Mouse (Mus musculus): ENCODE results near the gene Gm20721. TPM values are rescaled to one million over a fixed set of nuclear protein-coding genes. Genes with fewer than 3 reads are reported as not detected.

The Gm20721 gene
- total RNA-seq, 2 experiments from 2014 or later, result 2.3 to 2.8 TPM

- Histone ChIP-seq H3K27ac (no peak overlapping the region), H3K4me3 (no peak overlapping the region)
- intact Hi-C loops (cut with DNase I), result no loop called here
- peak; percentile 4; the same call in 1 of the 2 replicates for TF ChIP-seq CTCF (IDR thresholded peaks at IDR 0.05)
- DNase-seq (ENCODE audit: extremely low spot score in 1 of 2, low spot score in 2 of 2), result no peak
These were observed 38.6 kb downstream of the Gm20721 start for GRCm38 (mm10) chr2:174307903-174308302.

- Histone ChIP-seq H3K4me3 (no peak overlapping the region), H3K27ac (no peak overlapping the region)
- intact Hi-C loops (cut with DNase I), result no loop called here
- DNase-seq (ENCODE audit: extremely low spot score in 1 of 2, low spot score in 2 of 2), result no peak
- no peak for TF ChIP-seq CTCF (IDR thresholded peaks at IDR 0.05)
These were observed 40.9 kb downstream of the Gm20721 start for GRCm38 (mm10) chr2:174305646-174306045.

DNA sequence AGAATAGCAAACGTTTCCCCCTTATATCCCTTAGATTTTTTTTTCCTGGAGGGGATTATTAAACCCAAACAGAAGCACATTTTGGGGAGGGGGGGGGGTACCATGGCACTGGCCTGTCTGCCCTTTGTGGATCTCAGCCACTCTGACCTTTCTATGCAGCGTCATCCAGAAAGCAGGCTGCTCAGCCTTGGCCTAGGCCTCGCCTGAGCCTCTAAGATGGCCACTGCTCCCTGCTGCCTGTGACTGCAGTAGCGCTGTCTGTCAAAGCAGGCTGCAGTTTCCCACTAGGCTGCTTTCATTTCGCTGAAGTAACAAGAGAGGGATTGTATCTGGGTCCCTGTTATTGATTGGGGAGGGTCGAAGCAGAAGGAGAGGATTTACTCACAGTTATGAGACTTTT, 44.0 kb downstream of the Gm20721 start:
- TF ChIP-seq CTCF (IDR thresholded peaks at IDR 0.05), result no peak
- DNase-seq (ENCODE audit: extremely low spot score in 1 of 2, low spot score in 2 of 2), result no peak
- Histone ChIP-seq H3K27ac (no peak overlapping the region), H3K4me3 (no peak overlapping the region)
- intact Hi-C loops (cut with DNase I), result no loop called here

- intact Hi-C loops (cut with DNase I), result no loop called here
- Histone ChIP-seq H3K27ac (no peak overlapping the region), H3K4me3 (no peak overlapping the region)
- TF ChIP-seq CTCF (IDR thresholded peaks at IDR 0.05), result no peak
- DNase-seq (ENCODE audit: extremely low spot score in 1 of 2, low spot score in 2 of 2), result no peak
These were observed 45.8 kb downstream of the Gm20721 start for GRCm38 (mm10) chr2:174300666-174301065.

DNA sequence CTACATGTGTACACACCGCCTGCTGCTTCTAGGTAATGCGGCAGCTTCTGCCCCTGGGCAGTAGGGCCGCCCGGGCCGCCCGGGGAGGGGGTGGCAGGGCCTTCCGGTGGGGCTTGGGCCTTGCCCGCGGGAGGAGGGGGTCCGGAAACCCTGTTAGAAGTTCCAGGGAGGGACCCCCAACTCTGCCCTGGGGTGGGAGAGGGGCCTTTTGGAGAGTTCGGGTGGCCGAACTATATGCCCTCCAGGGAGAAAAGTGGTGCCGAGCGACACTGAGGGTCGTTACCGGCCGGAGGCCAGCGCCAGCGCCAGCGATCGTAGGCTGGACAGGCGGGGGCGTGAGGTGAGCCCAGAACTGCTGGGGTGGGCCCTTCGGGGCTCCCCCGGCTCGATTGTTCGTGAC, 46.3 kb downstream of the Gm20721 start:
- no peak for DNase-seq (ENCODE audit: extremely low spot score in 1 of 2, low spot score in 2 of 2)
- intact Hi-C loops (cut with DNase I), result no loop called here
- TF ChIP-seq CTCF (IDR thresholded peaks at IDR 0.05), result no peak
- Histone ChIP-seq H3K4me3 (no peak overlapping the region), H3K27ac (no peak overlapping the region)

- TF ChIP-seq CTCF (IDR thresholded peaks at IDR 0.05), result no peak
- no peak for DNase-seq (ENCODE audit: extremely low spot score in 1 of 2, low spot score in 2 of 2)
- Histone ChIP-seq H3K27ac (no peak overlapping the region), H3K4me3 (no peak overlapping the region)
- intact Hi-C loops (cut with DNase I), result loop anchor here (5.0 kb wide), 1 partner anchor 222 kb away; the partner anchor contains the start of gene Stx16
These were observed 46.7 kb downstream of the Gm20721 start for GRCm38 (mm10) chr2:174299771-174300160.

DNA sequence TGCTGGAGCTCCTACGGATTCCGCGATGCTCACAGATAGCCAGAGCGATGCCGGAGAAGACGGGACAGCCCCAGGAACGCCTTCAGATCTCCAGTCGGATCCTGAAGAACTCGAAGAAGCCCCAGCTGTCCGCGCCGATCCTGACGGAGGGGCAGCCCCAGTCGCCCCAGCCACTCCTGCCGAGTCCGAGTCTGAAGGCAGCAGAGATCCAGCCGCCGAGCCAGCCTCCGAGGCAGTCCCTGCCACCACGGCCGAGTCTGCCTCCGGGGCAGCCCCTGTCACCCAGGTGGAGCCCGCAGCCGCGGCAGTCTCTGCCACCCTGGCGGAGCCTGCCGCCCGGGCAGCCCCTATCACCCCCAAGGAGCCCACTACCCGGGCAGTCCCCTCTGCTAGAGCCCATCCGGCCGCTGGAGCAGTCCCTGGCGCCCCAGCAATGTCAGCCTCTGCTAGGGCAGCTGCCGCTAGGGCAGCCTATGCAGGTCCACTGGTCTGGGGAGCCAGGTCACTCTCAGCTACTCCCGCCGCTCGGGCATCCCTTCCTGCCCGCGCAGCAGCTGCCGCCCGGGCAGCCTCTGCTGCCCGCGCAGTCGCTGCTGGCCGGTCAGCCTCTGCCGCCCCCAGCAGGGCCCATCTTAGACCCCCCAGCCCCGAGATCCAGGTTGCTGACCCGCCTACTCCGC, 47.3 kb downstream of the Gm20721 start:
- no peak for DNase-seq (ENCODE audit: extremely low spot score in 1 of 2, low spot score in 2 of 2)
- H3K27ac ChIP-seq, result no peak overlapping the region
- intact Hi-C loops (cut with DNase I), result loop anchor here (5.0 kb wide), 1 partner anchor 222 kb away; the partner anchor contains the start of gene Stx16
- H3K4me3 ChIP-seq, result no peak overlapping the region
- TF ChIP-seq CTCF (IDR thresholded peaks at IDR 0.05), result no peak

GRCm38 (mm10) chr2:174298471-174298870, 48.0 kb downstream of the Gm20721 start:
- intact Hi-C loops (cut with DNase I), result loop anchor here (5.0 kb wide), 1 partner anchor 221 kb away; the partner anchor contains the start of gene Stx16

GRCm38 (mm10) chr2:174297851-174298250, 48.7 kb downstream of the Gm20721 start:
- DNase-seq (ENCODE audit: extremely low spot score in 1 of 2, low spot score in 2 of 2), result no peak
- TF ChIP-seq CTCF (IDR thresholded peaks at IDR 0.05), result no peak
- Histone ChIP-seq H3K4me3 (no peak overlapping the region), H3K27ac (no peak overlapping the region)
- intact Hi-C loops (cut with DNase I), result loop anchor here (1.0 to 5.0 kb wide), 2 partner anchors 221 to 717 kb away; partner anchors contain the start of gene Stx16

More at GRCm38 (mm10) chr2:174298471-174298870, 48.0 kb downstream of the Gm20721 start:
- no peak for DNase-seq (ENCODE audit: extremely low spot score in 1 of 2, low spot score in 2 of 2)
- no peak for TF ChIP-seq CTCF (IDR thresholded peaks at IDR 0.05)
- Histone ChIP-seq H3K4me3 (no peak overlapping the region), H3K27ac (no peak overlapping the region)

DNA sequence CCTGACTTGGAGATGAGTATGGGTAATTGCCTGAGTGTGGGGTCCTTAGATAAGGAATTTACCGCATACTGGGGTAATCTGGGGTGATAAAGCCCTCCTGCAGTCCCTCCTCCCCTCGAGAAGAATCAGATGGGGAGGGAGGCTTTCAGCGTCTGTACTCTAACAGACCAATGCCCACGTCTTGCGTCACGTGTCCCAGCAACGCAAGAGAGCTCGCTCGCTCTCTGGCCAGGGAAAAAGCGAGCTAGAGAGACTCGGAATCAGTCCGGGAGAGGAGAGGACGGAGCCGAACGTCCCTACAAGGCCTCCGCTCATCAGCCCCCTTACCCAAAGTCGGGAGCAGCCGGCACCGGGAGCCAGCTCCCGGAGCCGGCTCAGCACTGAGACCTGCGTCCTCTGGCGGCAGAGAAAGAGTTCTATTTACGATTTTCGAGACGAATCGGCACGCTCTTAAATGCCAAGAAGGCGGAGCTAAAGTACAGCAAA, 49.4 kb downstream of the Gm20721 start:
- no peak for DNase-seq (ENCODE audit: extremely low spot score in 1 of 2, low spot score in 2 of 2)
- peak; percentile 54 for TF ChIP-seq CTCF (IDR thresholded peaks at IDR 0.05)
- intact Hi-C loops (cut with DNase I), result loop anchor here (1.0 to 5.0 kb wide), 2 partner anchors 220 to 716 kb away; partner anchors contain the start of gene Stx16
- no peak overlapping the region for H3K27ac ChIP-seq
- H3K4me3 ChIP-seq, result no peak overlapping the region

DNA sequence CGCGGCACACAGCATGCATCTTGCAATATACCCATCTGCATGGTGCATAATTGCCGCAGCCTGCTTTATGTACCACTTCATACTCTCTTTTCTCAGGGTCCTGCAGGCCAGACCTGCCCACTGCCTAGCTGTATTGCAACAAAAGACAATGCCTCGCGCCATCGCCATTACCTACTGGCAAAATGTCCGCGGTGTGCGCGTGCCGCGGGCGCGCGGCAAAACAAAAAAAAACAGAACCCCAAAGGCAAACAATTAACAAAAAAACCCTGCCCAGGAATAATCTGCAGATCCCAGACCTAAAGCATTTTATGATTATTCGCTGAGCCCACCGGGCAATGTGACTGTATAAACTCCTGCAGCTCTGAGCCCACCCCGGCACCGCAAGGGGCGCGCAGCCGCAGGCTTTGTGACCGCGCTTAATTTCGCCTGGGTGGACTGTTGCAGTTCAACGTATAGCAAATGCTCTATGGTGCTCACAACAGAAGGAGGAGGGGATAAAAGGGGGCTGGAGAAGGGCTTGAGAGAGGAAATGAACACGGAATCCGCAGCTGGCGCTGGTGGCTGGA, 50.5 kb downstream of the Gm20721 start:
- intact Hi-C loops (cut with DNase I), result loop anchor here (5.0 kb wide), 1 partner anchor 219 kb away; the partner anchor contains the start of gene Stx16
- Histone ChIP-seq H3K27ac (no peak overlapping the region), H3K4me3 (peak overlapping the region; percentile 28)
- no peak for DNase-seq (ENCODE audit: extremely low spot score in 1 of 2, low spot score in 2 of 2)
- no peak for TF ChIP-seq CTCF (IDR thresholded peaks at IDR 0.05)

- intact Hi-C loops (cut with DNase I), result loop anchor here (5.0 kb wide), 1 partner anchor 218 kb away; the partner anchor contains the start of gene Stx16
- DNase-seq (ENCODE audit: extremely low spot score in 1 of 2, low spot score in 2 of 2), result peak; percentile 37 to 64
These were observed 51.2 kb downstream of the Gm20721 start for GRCm38 (mm10) chr2:174295175-174295899.

More at GRCm38 (mm10) chr2:174295175-174295899, 51.2 kb downstream of the Gm20721 start:
- Histone ChIP-seq H3K4me3 (peak overlapping the region; percentile 28), H3K27ac (no peak overlapping the region)
- TF ChIP-seq CTCF (IDR thresholded peaks at IDR 0.05), result no peak

All from left cerebral cortex, adult 2 months (tissue).